Mouse (Mus musculus): Measurements from ENCODE around the gene Chek1. TPM values are rescaled to one million over a fixed set of nuclear protein-coding genes. Genes with fewer than 3 reads are reported as not detected.
A peak's percentile ranks its signal among the peaks of the same experiment; 100 is the strongest.

Chek1 gene
- 6.2 and 13.9 TPM in 2 replicates for polyA plus RNA-seq (2015; fragmentation: Nextera tagmentation; extraction: Ambion mirVana)

DNA sequence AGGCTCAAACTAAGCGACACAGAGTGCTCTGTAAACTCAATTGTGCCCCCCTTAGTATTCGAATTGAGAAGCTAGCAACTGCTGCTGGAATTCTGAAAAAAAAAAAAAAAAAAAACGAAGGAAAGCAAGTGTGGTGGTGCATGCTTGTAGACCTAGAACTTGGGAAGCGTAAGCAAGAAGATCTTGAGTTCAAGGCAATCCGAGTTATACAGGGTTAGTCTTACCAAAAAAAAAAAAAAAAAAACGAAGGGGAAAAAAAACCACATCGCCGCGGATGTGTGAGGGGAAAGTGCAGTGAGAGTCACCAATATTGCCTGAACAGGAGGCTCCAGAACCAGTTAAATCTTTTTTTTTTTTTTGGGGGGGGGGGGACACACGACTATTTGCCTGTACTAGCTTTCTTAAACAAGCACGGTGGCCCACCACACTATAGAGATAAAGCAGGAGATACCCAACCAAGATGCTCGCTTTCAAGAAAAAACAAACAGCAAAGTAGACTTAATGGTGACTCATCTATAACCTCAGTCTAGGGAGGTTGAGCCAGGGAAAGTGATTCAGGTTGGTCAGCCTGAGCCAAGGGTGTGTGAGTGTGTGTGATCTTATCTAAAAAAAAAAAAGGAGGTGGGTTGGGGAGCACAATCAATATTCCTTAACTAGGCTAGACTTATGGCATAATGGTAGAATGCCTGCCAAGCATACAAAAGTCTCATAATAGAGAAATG, at the start of gene Chek1:
TSS of gene Chek1 (minus strand) at position 32 of the 722 bp plus-strand sequence.
- Histone ChIP-seq H3K9me3 (replicated peaks) (no peaks in the 10 kb centered on the region), H3K36me3 (peaks cover 4% of the 10 kb centered on the region), H3K9ac (replicated peaks) (peak within 1 kb of the TSS; percentile 74), H3K4me3 (replicated peaks) (peak within 1 kb of the TSS; percentile 70), H3K4me1 (peaks cover 20% of the 10 kb centered on the region), H3K4me2 (peak within 1 kb of the TSS; percentile 100), H3K27me3 (replicated peaks) (no peaks in the 10 kb centered on the region), H3K27ac (replicated peaks) (peak within 1 kb of the TSS; percentile 90)
- no peak for ATAC-seq (ENCODE audit: low FRiP score)
- WGBS: 9% methylated on average over 12 of the region's 12 CpGs

GRCm38 (mm10) chr9:36769048-36769413, 42.2 kb upstream of the Chek1 start:
- Histone ChIP-seq H3K4me1 (peaks cover 21% of the 10 kb centered on the region), H3K9me3 (replicated peaks) (no peaks in the 10 kb centered on the region), H3K9ac (replicated peaks) (peak overlapping the region; percentile 83; the same call in 1 of the 2 replicates), H3K4me2 (peak overlapping the region; percentile 91), H3K36me3 (peaks cover 2% of the 10 kb centered on the region), H3K27me3 (replicated peaks) (no peaks in the 10 kb centered on the region), H3K4me3 (replicated peaks) (peak overlapping the region; percentile 98), H3K27ac (replicated peaks) (0 out of 2 replicates have a peak overlapping the region, but pooled peaks have one; percentile 91)
- WGBS: 97% methylated on average over 1 of the region's 1 CpGs
- no peak for ATAC-seq (ENCODE audit: low FRiP score)

DNA sequence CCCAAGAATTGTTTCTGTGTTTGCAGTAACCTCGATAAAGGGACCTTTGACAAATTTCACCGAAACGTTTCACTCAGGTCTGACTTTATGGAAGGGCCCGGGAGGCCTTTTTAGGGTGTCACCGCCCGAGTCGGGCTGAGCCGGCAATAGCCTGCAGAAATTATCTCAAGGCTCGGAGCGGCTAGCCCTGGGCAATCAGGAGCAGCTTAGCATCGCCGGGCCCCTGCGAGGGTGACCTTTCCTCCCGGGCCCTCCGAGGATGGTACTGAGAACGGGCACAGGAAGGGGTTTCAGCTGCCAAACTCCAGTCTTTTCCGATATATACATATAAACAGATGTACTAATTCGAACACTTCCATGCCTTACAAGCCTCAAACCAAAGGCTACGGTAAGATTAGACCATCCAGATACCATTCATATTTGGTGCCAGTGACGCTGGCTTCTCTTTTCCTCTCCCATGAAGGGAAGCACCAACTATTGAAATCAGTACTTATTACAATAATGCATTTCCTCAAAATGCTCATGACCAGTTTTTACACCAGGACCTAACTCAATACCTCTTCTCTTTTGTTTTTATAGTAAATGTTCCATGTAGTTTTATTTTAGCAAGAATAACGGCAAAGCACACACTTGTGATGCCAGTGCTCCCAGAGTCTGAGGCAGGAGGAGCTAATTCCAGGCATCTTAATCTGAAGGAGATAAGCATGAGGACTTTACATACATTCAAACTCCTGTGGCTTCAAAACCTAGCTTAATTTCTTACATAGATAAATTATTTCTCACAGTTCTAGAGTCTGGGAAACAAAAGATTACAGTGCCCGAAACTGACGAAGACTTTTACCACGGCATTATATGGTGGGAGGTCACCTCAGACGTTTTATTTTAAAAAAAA, 41.5 kb upstream of the Chek1 start:
- Histone ChIP-seq H3K4me3 (replicated peaks) (peak overlapping the region; percentile 98), H3K36me3 (peaks cover 7% of the 10 kb centered on the region)
- 14% methylated on average over 25 of the region's 25 CpGs for WGBS

GRCm38 (mm10) chr9:36767203-36768143, 40.6 kb upstream of the Chek1 start, which contains the start of gene Stt3a:
TSS of gene Stt3a (minus strand) at chr9:36767679.
- peaks cover 21% of the 10 kb centered on the region for H3K4me1 ChIP-seq
- peak within 1 kb of the TSS; percentile 98 for H3K4me3 ChIP-seq (replicated peaks)
- peak within 1 kb of the TSS; percentile 91 for H3K27ac ChIP-seq (replicated peaks)
- H3K9me3 ChIP-seq (replicated peaks): no peaks in the 10 kb centered on the region
- peak; percentile 100 for ATAC-seq (ENCODE audit: low FRiP score)
- H3K4me2 ChIP-seq: peak within 1 kb of the TSS; percentile 91
- WGBS: under 1% methylated on average over 60 of the region's 60 CpGs
- H3K36me3 ChIP-seq: peaks cover 12% of the 10 kb centered on the region
- no peaks in the 10 kb centered on the region for H3K27me3 ChIP-seq (replicated peaks)
- H3K9ac ChIP-seq (replicated peaks): peak within 1 kb of the TSS; percentile 89

More for the DNA sequence above, 41.5 kb upstream of the Chek1 start:
- peaks cover 21% of the 10 kb centered on the region for H3K4me1 ChIP-seq
- H3K9ac ChIP-seq (replicated peaks): peak overlapping the region; percentile 83
- ATAC-seq (ENCODE audit: low FRiP score): peak; percentile 22; the same call in 1 of the 2 replicates
- peak overlapping the region; percentile 91 for H3K27ac ChIP-seq (replicated peaks)
- H3K9me3 ChIP-seq (replicated peaks): no peaks in the 10 kb centered on the region
- H3K4me2 ChIP-seq: peak overlapping the region; percentile 91
- H3K27me3 ChIP-seq (replicated peaks): no peaks in the 10 kb centered on the region

DNA sequence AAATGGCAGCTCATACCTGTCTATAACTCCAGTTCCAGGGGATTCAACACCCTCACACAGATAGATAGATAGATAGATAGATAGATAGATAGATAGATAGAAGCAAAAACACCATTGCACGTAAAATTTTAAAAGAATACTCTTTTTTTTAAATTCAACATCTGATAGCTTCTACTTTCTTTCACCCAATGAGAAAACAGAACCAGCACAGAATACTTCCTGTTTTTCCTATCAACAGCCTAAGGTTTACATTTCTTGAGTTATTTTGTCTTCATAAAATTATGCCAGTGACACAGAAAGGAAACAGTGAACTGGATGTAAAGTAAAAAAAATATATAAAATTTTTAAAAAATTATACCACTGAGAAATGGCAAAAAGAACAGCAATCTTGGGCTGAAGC, 37.5 kb upstream of the Chek1 start:
- H3K36me3 ChIP-seq: peaks cover 23% of the 10 kb centered on the region
- no peaks in the 10 kb centered on the region for H3K27me3 ChIP-seq (replicated peaks)
- 98% methylated on average over 1 of the region's 1 CpGs for WGBS
- no peaks in the 10 kb centered on the region for H3K9me3 ChIP-seq (replicated peaks)
- no peak overlapping the region for H3K4me2 ChIP-seq
- no peak overlapping the region for H3K27ac ChIP-seq (replicated peaks)
- no peak overlapping the region for H3K4me3 ChIP-seq (replicated peaks)
- peaks cover 21% of the 10 kb centered on the region for H3K4me1 ChIP-seq
- H3K9ac ChIP-seq (replicated peaks): no peak overlapping the region
- ATAC-seq (ENCODE audit: low FRiP score): no peak

DNA sequence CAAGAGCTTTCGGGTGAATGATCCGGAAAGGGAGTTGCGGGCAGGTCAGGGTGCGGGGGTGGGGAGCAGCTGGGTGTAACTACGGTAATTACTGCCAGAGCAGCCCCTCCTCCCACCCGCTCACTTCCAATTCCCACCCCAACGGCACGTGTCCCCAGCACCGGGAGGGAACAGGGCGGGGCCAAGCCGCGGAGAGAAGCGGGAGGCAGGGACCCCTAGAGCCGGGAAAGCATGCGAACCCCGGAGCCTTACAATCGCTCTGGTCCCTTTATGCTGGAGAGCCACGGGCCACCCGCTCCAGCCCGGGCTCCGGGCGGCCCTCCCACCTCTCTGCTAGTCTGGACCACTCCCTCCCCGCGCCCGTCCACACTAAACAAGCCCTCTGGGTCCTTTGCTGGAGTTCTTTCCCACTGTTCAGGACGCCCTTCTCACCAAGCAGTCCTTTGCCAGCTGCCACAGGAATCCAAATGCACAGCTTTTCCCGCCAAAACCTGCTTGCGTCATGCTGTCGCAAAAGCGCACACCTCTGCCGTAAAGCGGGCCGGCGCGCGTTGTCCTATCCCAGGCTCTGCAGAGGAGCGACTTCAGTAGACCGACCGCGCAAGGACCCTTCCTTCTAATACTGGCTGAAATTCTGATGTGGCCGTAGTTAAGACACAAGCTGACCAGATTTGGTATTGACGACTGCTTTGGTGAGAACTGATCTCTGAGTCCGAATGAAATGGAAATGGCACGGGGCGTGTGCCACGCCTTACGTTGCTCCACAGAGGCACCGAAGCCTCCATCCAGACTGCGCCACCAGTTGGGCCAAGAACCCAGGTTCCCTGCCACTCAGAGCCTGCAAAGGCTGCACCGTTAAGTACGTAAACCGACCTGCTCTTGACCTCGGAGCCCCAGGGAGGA, 483 bp downstream of the Chek1 start:
- Histone ChIP-seq H3K9me3 (replicated peaks) (no peaks in the 10 kb centered on the region), H3K36me3 (peaks cover 7% of the 10 kb centered on the region; the same call in 1 of the 2 replicates), H3K9ac (replicated peaks) (peak overlapping the region; percentile 74), H3K4me2 (peak overlapping the region; percentile 100), H3K4me3 (replicated peaks) (peak overlapping the region; percentile 70), H3K27me3 (replicated peaks) (no peaks in the 10 kb centered on the region), H3K4me1 (peaks cover 20% of the 10 kb centered on the region), H3K27ac (replicated peaks) (peak overlapping the region; percentile 90)
- peak; percentile 95 for ATAC-seq (ENCODE audit: low FRiP score)
- under 1% methylated on average over 53 of the region's 53 CpGs for WGBS

- Histone ChIP-seq H3K27me3 (replicated peaks) (no peaks in the 10 kb centered on the region), H3K4me1 (no peaks in the 10 kb centered on the region), H3K4me3 (replicated peaks) (no peak overlapping the region), H3K9ac (replicated peaks) (no peak overlapping the region), H3K27ac (replicated peaks) (no peak overlapping the region), H3K9me3 (replicated peaks) (no peaks in the 10 kb centered on the region), H3K36me3 (0 out of 2 replicates have a peak, but pooled peaks cover 9% of the 10 kb centered on the region), H3K4me2 (no peak overlapping the region)
- ATAC-seq (ENCODE audit: low FRiP score): no peak
- 82% methylated on average over 3 of the region's 3 CpGs for WGBS
These were observed 10.2 kb downstream of the Chek1 start for GRCm38 (mm10) chr9:36716624-36717023.

- WGBS: 96% methylated on average over 6 of the region's 6 CpGs
- H3K9me3 ChIP-seq (replicated peaks): no peaks in the 10 kb centered on the region
These were observed 19.6 kb downstream of the Chek1 start for GRCm38 (mm10) chr9:36707304-36707703.

DNA sequence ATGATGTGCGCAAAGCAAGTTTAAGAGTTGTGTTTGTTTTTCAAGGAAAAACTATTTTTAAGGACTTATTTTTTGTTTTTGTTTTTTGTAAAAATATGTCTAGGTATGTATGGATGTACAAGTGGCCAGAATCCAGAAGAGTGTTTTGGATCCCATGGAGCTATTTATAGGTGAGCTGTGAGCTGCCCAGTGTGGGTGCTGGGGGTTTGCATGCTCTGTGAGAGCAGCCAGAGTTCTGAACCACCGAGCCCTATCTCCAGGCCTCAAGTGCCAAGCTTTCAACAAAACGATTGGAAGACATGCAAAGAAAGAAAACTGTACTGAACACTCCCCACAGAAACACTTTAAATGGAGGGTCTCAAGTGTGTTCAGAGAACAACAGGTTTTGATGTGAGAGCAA, 20.9 kb downstream of the Chek1 start:
- H3K36me3 ChIP-seq: peaks cover 2% of the 10 kb centered on the region
- no peak overlapping the region for H3K4me2 ChIP-seq
- no peaks in the 10 kb centered on the region for H3K9me3 ChIP-seq (replicated peaks)
- no peaks in the 10 kb centered on the region for H3K27me3 ChIP-seq (replicated peaks)
- no peaks in the 10 kb centered on the region for H3K4me1 ChIP-seq
- 88% methylated on average over 3 of the region's 3 CpGs for WGBS
- H3K4me3 ChIP-seq (replicated peaks): no peak overlapping the region
- no peak overlapping the region for H3K27ac ChIP-seq (replicated peaks)
- no peak for ATAC-seq (ENCODE audit: low FRiP score)
- no peak overlapping the region for H3K9ac ChIP-seq (replicated peaks)

More at GRCm38 (mm10) chr9:36707304-36707703, 19.6 kb downstream of the Chek1 start:
- no peaks in the 10 kb centered on the region for H3K27me3 ChIP-seq (replicated peaks)
- no peak overlapping the region for H3K4me3 ChIP-seq (replicated peaks)
- no peak overlapping the region for H3K27ac ChIP-seq (replicated peaks)
- peaks cover 2% of the 10 kb centered on the region for H3K36me3 ChIP-seq
- ATAC-seq (ENCODE audit: low FRiP score): no peak
- H3K9ac ChIP-seq (replicated peaks): no peak overlapping the region
- H3K4me1 ChIP-seq: no peaks in the 10 kb centered on the region
- H3K4me2 ChIP-seq: no peak overlapping the region

GRCm38 (mm10) chr9:36694276-36694675, 32.6 kb downstream of the Chek1 start:
- no peak overlapping the region for H3K9ac ChIP-seq (replicated peaks)
- no peak overlapping the region for H3K4me2 ChIP-seq
- ATAC-seq (ENCODE audit: low FRiP score): no peak
- no peaks in the 10 kb centered on the region for H3K9me3 ChIP-seq (replicated peaks)
- 96% methylated on average over 10 of the region's 10 CpGs for WGBS
- H3K4me1 ChIP-seq: no peaks in the 10 kb centered on the region
- no peak overlapping the region for H3K27ac ChIP-seq (replicated peaks)
- no peak overlapping the region for H3K4me3 ChIP-seq (replicated peaks)
- H3K27me3 ChIP-seq (replicated peaks): no peaks in the 10 kb centered on the region
- no peaks in the 10 kb centered on the region for H3K36me3 ChIP-seq

Measured in neural tube, embryonic 15.5 days (tissue).